Mouse (Mus musculus) testis, adult 2 months (tissue): ENCODE results near the gene Olfr49. TPM values are rescaled to one million over a fixed set of nuclear protein-coding genes. Genes with fewer than 3 reads are reported as not detected.

Experiments used
- H3K27ac ChIP-seq: fragments of 200-500 bp; 2 replicates; pipeline ENCODE4 v1.5.1; 2012; ENCODE audit warnings: low read depth, low read length; ENCODE audit not compliant: control insufficient read depth, insufficient read depth
- H3K27me3 ChIP-seq: fragments of 200-500 bp; 2 replicates; pipeline ENCODE4 v1.6.1; 2012; ENCODE audit warnings: mild to moderate bottlenecking, low read length, moderate library complexity; ENCODE audit not compliant: control insufficient read depth, insufficient read depth
- H3K36me3 ChIP-seq: fragments of 200-500 bp; 2 replicates; pipeline ENCODE4 v1.6.1; 2012; ENCODE audit warnings: mild to moderate bottlenecking, low read length; ENCODE audit not compliant: control insufficient read depth, insufficient read depth
- H3K4me1 ChIP-seq: fragments of 200-500 bp; 2 replicates; pipeline ENCODE4 v1.6.1; 2012; ENCODE audit warnings: low read length; ENCODE audit not compliant: control insufficient read depth, insufficient read depth
- H3K4me3 ChIP-seq: fragments of 200-500 bp; 2 replicates; pipeline ENCODE4 v1.5.1; 2012; ENCODE audit warnings: low read depth, mild to moderate bottlenecking, low read length, moderate library complexity, mixed read lengths; ENCODE audit not compliant: control insufficient read depth
- CTCF ChIP-seq: fragments of 200-500 bp; IDR thresholded peaks from 2 replicates; pipeline ENCODE4 v1.5.1; 2012; ENCODE audit warnings: low read depth, mild to moderate bottlenecking, inconsistent platforms, low read length, moderate library complexity; ENCODE audit not compliant: control insufficient read depth, insufficient read depth, insufficient replicate concordance
- POLR2A ChIP-seq: fragments of 200-500 bp; IDR thresholded peaks from 2 replicates; pipeline ENCODE4 v1.6.1; 2012; ENCODE audit warnings: low read depth, mild to moderate bottlenecking, inconsistent platforms, low read length, moderate library complexity; ENCODE audit not compliant: control insufficient read depth
- polyA plus RNA-seq: library from polyadenylated mRNA; depleted of rRNA; stranded (reverse); fragments of >200 nt; gene quantifications from 2 replicates; pipeline ENCODE4 v1.2.3, GENCODE M21; 2012

The Olfr49 gene
- polyA plus RNA-seq, 1 experiment, result not detected

- Histone ChIP-seq H3K36me3 (no peaks in the 10 kb centered on the region; the same call in 1 of the 2 replicates), H3K27me3 (no peaks in the 10 kb centered on the region), H3K27ac (no peak overlapping the region), H3K4me1 (no peaks in the 10 kb centered on the region), H3K4me3 (no peak overlapping the region)
- TF ChIP-seq POLR2A, result no peak
- TF ChIP-seq CTCF, result no peak
These were observed 15.2 kb downstream of the Olfr49 start for GRCm38 (mm10) chr14:54269566-54269965.

- Histone ChIP-seq H3K27ac (no peak overlapping the region), H3K4me1 (no peaks in the 10 kb centered on the region)
- TF ChIP-seq CTCF, result no peak
- TF ChIP-seq POLR2A, result no peak
These were observed 16.8 kb downstream of the Olfr49 start for GRCm38 (mm10) chr14:54267966-54268365.

GRCm38 (mm10) chr14:54265951-54266350, 18.8 kb downstream of the Olfr49 start:
- Histone ChIP-seq H3K4me3 (no peak overlapping the region), H3K27me3 (no peaks in the 10 kb centered on the region)
- no peak for TF ChIP-seq POLR2A
- no peak for TF ChIP-seq CTCF

More at GRCm38 (mm10) chr14:54267966-54268365, 16.8 kb downstream of the Olfr49 start:
- Histone ChIP-seq H3K36me3 (no peaks in the 10 kb centered on the region; the same call in 1 of the 2 replicates), H3K4me3 (no peak overlapping the region), H3K27me3 (no peaks in the 10 kb centered on the region)

GRCm38 (mm10) chr14:54265093-54265492, 19.6 kb downstream of the Olfr49 start:
- Histone ChIP-seq H3K4me1 (no peaks in the 10 kb centered on the region), H3K27ac (no peak overlapping the region; the same call in 1 of the 2 replicates), H3K4me3 (no peak overlapping the region), H3K36me3 (no peaks in the 10 kb centered on the region; the same call in 1 of the 2 replicates), H3K27me3 (no peaks in the 10 kb centered on the region)
- TF ChIP-seq POLR2A, result no peak
- TF ChIP-seq CTCF, result no peak

More at GRCm38 (mm10) chr14:54265951-54266350, 18.8 kb downstream of the Olfr49 start:
- Histone ChIP-seq H3K4me1 (no peaks in the 10 kb centered on the region), H3K27ac (no peak overlapping the region), H3K36me3 (no peaks in the 10 kb centered on the region; the same call in 1 of the 2 replicates)

GRCm38 (mm10) chr14:54264231-54264630, 20.5 kb downstream of the Olfr49 start:
- Histone ChIP-seq H3K4me1 (peaks cover 3% of the 10 kb centered on the region; the same call in 1 of the 2 replicates), H3K27ac (no peak overlapping the region), H3K27me3 (no peaks in the 10 kb centered on the region), H3K36me3 (no peaks in the 10 kb centered on the region; the same call in 1 of the 2 replicates), H3K4me3 (no peak overlapping the region)
- TF ChIP-seq POLR2A, result no peak
- TF ChIP-seq CTCF, result no peak

- TF ChIP-seq CTCF (no peak), POLR2A (no peak)
- Histone ChIP-seq H3K4me1 (peaks cover 8% of the 10 kb centered on the region), H3K4me3 (no peak overlapping the region), H3K27ac (no peak overlapping the region), H3K27me3 (no peaks in the 10 kb centered on the region), H3K36me3 (no peaks in the 10 kb centered on the region; the same call in 1 of the 2 replicates)
These were observed 21.6 kb downstream of the Olfr49 start for GRCm38 (mm10) chr14:54263099-54263498.

GRCm38 (mm10) chr14:54262622-54263021, 22.1 kb downstream of the Olfr49 start:
- H3K4me3 ChIP-seq, result no peak overlapping the region
- no peaks in the 10 kb centered on the region; the same call in 1 of the 2 replicates for H3K36me3 ChIP-seq
- H3K4me1 ChIP-seq, result peaks cover 8% of the 10 kb centered on the region
- no peak overlapping the region for H3K27ac ChIP-seq
- no peaks in the 10 kb centered on the region for H3K27me3 ChIP-seq
- no peak for TF ChIP-seq CTCF
- TF ChIP-seq POLR2A, result no peak

- no peak for TF ChIP-seq CTCF
- TF ChIP-seq POLR2A, result no peak
- no peaks in the 10 kb centered on the region for H3K27me3 ChIP-seq
These were observed 23.4 kb downstream of the Olfr49 start for GRCm38 (mm10) chr14:54261386-54261785.

More at GRCm38 (mm10) chr14:54261386-54261785, 23.4 kb downstream of the Olfr49 start:
- Histone ChIP-seq H3K27ac (no peak overlapping the region; the same call in 1 of the 2 replicates), H3K36me3 (no peaks in the 10 kb centered on the region), H3K4me1 (peaks cover 8% of the 10 kb centered on the region), H3K4me3 (no peak overlapping the region)
